Mouse (Mus musculus): Measurements from ENCODE around the gene Lpar3.
A peak's percentile ranks its signal among the peaks of the same experiment; 100 is the strongest.

Lpar3 gene

DNA sequence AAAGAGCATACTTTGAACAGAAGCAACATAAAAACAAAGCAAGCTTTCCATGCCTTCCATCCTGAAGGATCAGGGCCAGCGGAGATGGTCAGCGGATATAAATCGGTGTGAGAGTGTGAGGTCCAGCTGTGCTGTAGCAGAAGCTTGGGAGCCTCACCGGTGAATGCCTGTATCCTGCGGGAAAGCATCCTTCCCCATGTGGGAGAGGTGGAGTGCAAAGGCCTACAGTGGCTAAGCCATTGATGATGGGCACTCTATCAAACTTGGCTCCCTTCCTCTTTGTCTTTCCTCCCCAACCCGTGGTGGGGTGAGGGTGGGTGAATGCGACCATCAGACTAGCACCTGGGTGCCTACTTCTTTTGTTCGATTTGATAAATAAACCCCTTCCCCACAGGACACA is 88.8 kb downstream of the Lpar3 start:
- no peak for DNase-seq (ENCODE audit: low spot score in 2 of 2)

- no peak for DNase-seq (ENCODE audit: low spot score in 2 of 2)
Measured at GRCm38 (mm10) chr3:146311121-146311538, 90.4 kb downstream of the Lpar3 start.

GRCm38 (mm10) chr3:146315414-146315813 is 94.7 kb downstream of the Lpar3 start:
- DNase-seq (ENCODE audit: low spot score in 2 of 2), result no peak

- no peak for DNase-seq (ENCODE audit: low spot score in 2 of 2)
Measured at GRCm38 (mm10) chr3:146316293-146316692, 95.5 kb downstream of the Lpar3 start.

GRCm38 (mm10) chr3:146317366-146317765 is 96.6 kb downstream of the Lpar3 start:
- no peak for DNase-seq (ENCODE audit: low spot score in 2 of 2)

- DNase-seq (ENCODE audit: low spot score in 2 of 2), result no peak
Measured at GRCm38 (mm10) chr3:146317911-146318310, 97.1 kb downstream of the Lpar3 start.

GRCm38 (mm10) chr3:146318520-146318938 is 97.8 kb downstream of the Lpar3 start:
- no peak for DNase-seq (ENCODE audit: low spot score in 2 of 2)

DNA sequence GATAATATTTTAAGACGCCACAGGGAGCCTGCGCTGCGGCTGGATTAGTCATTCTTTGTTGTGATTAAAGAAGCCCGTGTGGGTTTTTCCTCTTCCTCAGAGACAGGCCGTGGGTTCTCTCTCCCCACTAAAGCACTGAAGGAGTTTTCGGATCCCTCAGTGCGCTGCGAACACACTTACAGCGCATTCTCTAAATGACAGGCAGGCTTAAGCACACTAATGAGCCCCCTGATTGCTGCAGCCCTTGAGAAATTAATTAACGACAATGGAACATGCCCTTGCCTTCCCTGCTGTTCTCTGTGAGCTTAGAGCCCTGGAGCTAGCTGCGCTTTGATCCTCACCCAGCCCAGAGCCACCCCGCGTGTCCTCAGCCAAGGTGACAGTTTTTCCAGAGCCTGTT is 98.2 kb downstream of the Lpar3 start:
- peak in 1 of 2 experiments; percentile 17 for DNase-seq (ENCODE audit: low spot score in 2 of 2)

- no peak for DNase-seq (ENCODE audit: low spot score in 2 of 2)
Measured at GRCm38 (mm10) chr3:146319503-146319902, 98.7 kb downstream of the Lpar3 start.

- no peak for DNase-seq (ENCODE audit: low spot score in 2 of 2)
Measured at GRCm38 (mm10) chr3:146324949-146325348, 104.2 kb downstream of the Lpar3 start.

DNA sequence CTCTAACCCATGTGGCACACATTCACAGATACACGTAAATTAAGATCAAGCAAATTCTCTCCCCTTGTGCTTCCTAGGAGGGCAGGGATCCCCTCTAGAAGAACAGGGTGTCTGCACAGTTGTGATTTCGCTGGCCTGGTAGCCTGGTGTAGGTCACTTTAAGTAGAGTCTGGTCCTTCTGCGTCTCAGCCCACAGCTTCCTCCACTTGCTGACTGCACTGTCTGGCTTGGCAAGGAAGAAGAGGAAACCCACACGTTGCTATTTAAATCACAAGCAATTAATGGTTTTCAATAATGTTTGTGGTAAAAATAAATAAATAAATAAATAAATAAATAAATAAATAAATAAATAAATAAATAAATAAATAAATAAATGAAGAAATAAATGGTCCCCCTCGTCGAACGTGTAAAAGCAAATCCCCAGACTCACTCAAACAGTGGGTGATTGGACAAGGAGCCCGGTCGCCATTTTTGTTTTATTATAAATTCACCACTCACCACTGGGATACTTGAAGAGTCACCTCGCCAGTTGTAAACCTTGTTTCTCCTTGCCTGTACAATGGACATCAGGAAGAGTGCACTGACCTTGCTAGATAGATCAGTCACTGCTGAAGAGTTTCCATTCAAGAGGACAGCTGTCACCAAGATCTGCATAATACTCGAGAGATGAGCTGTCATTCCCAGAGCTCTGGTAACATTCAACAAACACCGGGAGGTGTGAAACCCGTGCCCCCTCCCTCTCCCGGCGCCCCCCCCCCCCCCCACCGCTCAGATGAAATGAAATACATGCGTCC is 106.2 kb downstream of the Lpar3 start:
- DNase-seq (ENCODE audit: low spot score in 2 of 2), result no peak

DNA sequence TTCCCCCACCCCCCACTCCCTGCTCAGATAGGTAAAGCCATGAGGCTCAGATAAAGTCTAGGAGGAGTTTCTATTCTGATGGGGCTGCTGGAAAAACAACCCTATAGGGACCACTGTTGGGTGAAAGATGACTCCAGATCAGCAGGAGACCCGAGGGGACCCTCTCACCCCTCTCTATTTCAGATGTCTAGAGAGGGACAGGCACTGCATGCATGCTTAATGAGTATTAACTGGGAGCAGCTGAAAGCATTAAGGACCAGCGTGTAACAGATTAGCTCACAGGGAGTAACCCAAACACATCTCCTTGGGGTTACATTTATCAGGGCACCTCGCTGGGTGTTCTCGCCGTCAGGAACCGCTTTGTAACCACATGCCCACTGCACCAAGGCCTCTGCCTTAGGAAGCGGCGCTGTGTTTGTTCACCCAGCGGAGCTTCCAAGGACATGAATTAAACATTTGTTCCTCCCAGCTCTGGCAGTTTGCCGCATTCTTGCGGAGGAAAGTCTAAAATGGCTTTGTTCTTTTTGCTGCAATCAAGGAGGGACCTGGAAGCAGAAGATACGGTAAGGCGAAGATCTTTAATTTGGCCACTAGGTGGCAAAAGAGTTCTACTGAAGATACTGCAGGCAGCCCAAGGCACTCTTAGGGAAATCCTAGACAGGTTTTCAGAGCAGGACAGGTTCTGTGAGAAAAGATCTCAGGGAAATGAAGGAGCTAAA is 106.9 kb downstream of the Lpar3 start:
- DNase-seq (ENCODE audit: low spot score in 2 of 2), result peak; percentile 79 to 86

DNA sequence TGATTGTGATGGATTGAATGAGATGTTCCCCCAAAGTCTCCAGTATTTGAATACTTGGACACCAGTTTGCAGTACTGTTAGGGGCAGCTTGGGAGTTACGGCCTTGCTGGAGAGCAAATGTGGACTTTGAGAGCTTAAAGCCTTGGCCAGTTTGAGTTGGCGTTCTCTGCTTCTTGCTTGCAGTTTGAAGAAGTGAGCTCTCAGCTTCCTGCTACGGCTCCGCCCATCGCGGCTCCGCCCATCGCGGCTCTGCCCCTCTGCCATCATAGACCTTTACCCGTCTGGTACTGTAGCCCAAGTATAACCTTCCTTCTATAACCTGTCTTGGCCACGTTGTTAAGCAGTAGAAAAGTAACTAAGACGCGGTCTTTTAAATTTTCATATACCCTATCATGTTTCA is 108.0 kb downstream of the Lpar3 start:
- DNase-seq (ENCODE audit: low spot score in 2 of 2), result no peak

DNA sequence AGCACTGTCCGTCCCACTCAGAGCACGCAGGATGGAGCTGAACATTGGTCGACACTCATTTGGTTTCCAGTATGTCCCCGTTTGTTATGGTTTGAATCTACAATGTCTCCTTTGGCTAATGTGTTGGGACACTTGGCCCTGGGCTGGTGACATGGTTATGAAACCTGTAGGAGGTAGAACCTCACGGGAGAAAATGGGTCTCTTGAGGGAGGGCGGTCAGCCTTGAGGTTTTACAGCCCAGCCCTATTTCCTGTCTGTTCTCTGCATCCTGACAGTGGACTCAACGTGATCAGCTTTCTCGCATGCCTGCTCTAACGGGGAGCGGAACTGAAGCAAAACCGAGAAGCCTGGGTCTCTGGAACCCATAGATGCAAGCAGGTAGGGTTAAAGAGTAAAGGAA is 111.1 kb downstream of the Lpar3 start:
- DNase-seq (ENCODE audit: low spot score in 2 of 2), result no peak

DNA sequence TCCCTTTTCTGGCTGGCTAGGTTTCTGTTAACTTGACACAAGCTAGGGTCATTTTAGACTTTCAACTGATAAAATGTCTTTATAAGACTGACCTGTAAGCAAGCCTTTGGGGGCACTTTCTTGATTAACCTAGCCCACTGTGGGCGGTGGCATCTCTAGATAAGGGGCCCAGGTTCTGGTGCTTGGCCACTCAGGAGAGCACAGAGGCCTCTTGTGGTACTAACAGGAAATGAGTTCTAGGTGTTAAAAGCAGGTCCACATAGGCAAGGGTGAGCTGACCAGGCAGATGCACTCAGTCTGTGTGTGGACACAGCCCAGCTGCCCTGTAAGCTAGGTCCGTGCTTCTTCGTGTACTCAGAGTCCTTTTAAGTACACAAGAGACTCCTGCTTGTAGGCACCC is 112.5 kb downstream of the Lpar3 start:
- DNase-seq (ENCODE audit: low spot score in 2 of 2), result no peak

GRCm38 (mm10) chr3:146334070-146334469 is 113.3 kb downstream of the Lpar3 start:
- DNase-seq (ENCODE audit: low spot score in 2 of 2), result no peak

Data from frontal cortex, postnatal 36 days (tissue).